Mouse (Mus musculus) lung, embryonic 16.5 days (tissue): ENCODE results near the gene Cdc42. TPM values are rescaled to one million over a fixed set of nuclear protein-coding genes. Genes with fewer than 3 reads are reported as not detected.

ENCODE experiments used
- ATAC-seq: fragments of 200-750 bp; cut with Nextera tagmentation; 2 replicates; pipeline ENCODE4 v1.8.0; 2017; ENCODE audit warnings: low read depth, mild to moderate bottlenecking, moderate library complexity
- H3K27ac ChIP-seq: fragments of 300-500 bp; sonication (generic); 2 replicates; pipeline ENCODE4 v1.5.1; 2014; ENCODE audit warnings: mild to moderate bottlenecking, control low read depth, low read length
- H3K27me3 ChIP-seq: fragments of 300-500 bp; sonication (generic); 2 replicates; pipeline ENCODE4 v1.6.1; 2014; ENCODE audit warnings: low read depth, low read length, mixed read lengths; ENCODE audit not compliant: control insufficient read depth, insufficient read depth
- H3K36me3 ChIP-seq: fragments of 300-500 bp; sonication (generic); 2 replicates; pipeline ENCODE4 v1.6.1; 2014; ENCODE audit warnings: low read length; ENCODE audit not compliant: control insufficient read depth, insufficient read depth
- H3K4me1 ChIP-seq: fragments of 300-500 bp; sonication (generic); replicated peaks from 2 replicates; pipeline ENCODE4 v1.6.1; 2014; ENCODE audit warnings: low read length, mixed read lengths; ENCODE audit not compliant: control insufficient read depth, insufficient read depth
- H3K4me2 ChIP-seq: fragments of 300-500 bp; sonication (generic); 2 replicates; pipeline ENCODE4 v1.6.1; 2014; ENCODE audit warnings: low read depth, low read length, control low read depth
- H3K4me3 ChIP-seq: fragments of 300-500 bp; sonication (generic); 2 replicates; pipeline ENCODE4 v1.5.1; 2014; ENCODE audit warnings: mild to moderate bottlenecking, low read length, control low read depth
- H3K9ac ChIP-seq: fragments of 300-500 bp; sonication (generic); 2 replicates; pipeline ENCODE4 v1.6.1; 2014; ENCODE audit warnings: low read length, control low read depth
- H3K9me3 ChIP-seq: fragments of 300-500 bp; sonication (generic); 2 replicates; pipeline ENCODE4 v1.6.1; 2016; ENCODE audit warnings: low read length; ENCODE audit not compliant: control insufficient read depth
- WGBS: fragments of 180-500 bp; shearing (Covaris S2); extraction: QIAGEN DNeasy Blood & Tissue Kit; methylation state at CpG from one replicate; pipeline ENCODE4 v1.1.7; 2014; 5-methylcytosine and 5-hydroxymethylcytosine counted together
- polyA plus RNA-seq: library from polyadenylated mRNA; unstranded; fragments of >200 nt; fragmentation: Nextera tagmentation; extraction: Ambion mirVana; gene quantifications from 2 replicates; pipeline ENCODE4 v1.2.1, GENCODE M21; 2015

Gene Cdc42
- polyA plus RNA-seq, 1 experiment from 2014 or later: 707 TPM

GRCm38 (mm10) chr4:137388059-137388794 lies 30.7 kb upstream of the Cdc42 start:
- under 1% methylated on average over 46 of the region's 46 CpGs for WGBS
- H3K4me1 ChIP-seq: 0 out of 2 replicates have a peak, but pooled peaks cover 3% of the 10 kb centered on the region
- peak overlapping the region; percentile 91 for H3K4me3 ChIP-seq
- peak; percentile 95 for ATAC-seq
- peak overlapping the region; percentile 92 for H3K27ac ChIP-seq
- peak overlapping the region; percentile 85 for H3K4me2 ChIP-seq
- no peaks in the 10 kb centered on the region for H3K36me3 ChIP-seq
- H3K27me3 ChIP-seq: no peaks in the 10 kb centered on the region
- H3K9me3 ChIP-seq: no peaks in the 10 kb centered on the region
- peak overlapping the region; percentile 93 for H3K9ac ChIP-seq

- peak overlapping the region; percentile 91 for H3K4me3 ChIP-seq
- H3K27ac ChIP-seq: peak overlapping the region; percentile 92
- H3K27me3 ChIP-seq: no peaks in the 10 kb centered on the region
- H3K9me3 ChIP-seq: no peaks in the 10 kb centered on the region
- 1% methylated on average over 20 of the region's 20 CpGs for WGBS
- no peak for ATAC-seq
- peak overlapping the region; percentile 85 for H3K4me2 ChIP-seq
- peak overlapping the region; percentile 93 for H3K9ac ChIP-seq
- H3K4me1 ChIP-seq: 0 out of 2 replicates have a peak, but pooled peaks cover 3% of the 10 kb centered on the region
- H3K36me3 ChIP-seq: no peaks in the 10 kb centered on the region
Observed at GRCm38 (mm10) chr4:137387482-137388058, 30.1 kb upstream of the Cdc42 start.

- ATAC-seq: no peak
- no peak overlapping the region for H3K9ac ChIP-seq
- 43% methylated on average over 13 of the region's 16 CpGs for WGBS
Observed at GRCm38 (mm10) chr4:137380702-137381605, 23.4 kb upstream of the Cdc42 start.

GRCm38 (mm10) chr4:137379713-137380255 lies 22.3 kb upstream of the Cdc42 start:
- Histone ChIP-seq H3K9ac (no peak overlapping the region), H3K4me1 (peaks cover 7% of the 10 kb centered on the region; the same call in 1 of the 2 replicates), H3K4me2 (no peak overlapping the region), H3K4me3 (no peak overlapping the region), H3K27me3 (no peaks in the 10 kb centered on the region), H3K36me3 (no peaks in the 10 kb centered on the region), H3K9me3 (no peaks in the 10 kb centered on the region), H3K27ac (no peak overlapping the region)
- ATAC-seq: no peak
- 92% methylated on average over 10 of the region's 10 CpGs for WGBS

More at GRCm38 (mm10) chr4:137380702-137381605, 23.4 kb upstream of the Cdc42 start:
- Histone ChIP-seq H3K27ac (0 out of 2 replicates have a peak overlapping the region, but pooled peaks have one; percentile 9), H3K27me3 (no peaks in the 10 kb centered on the region), H3K4me3 (no peak overlapping the region), H3K4me2 (peak overlapping the region; percentile 36; the same call in 1 of the 2 replicates), H3K4me1 (peaks cover 7% of the 10 kb centered on the region; the same call in 1 of the 2 replicates), H3K9me3 (no peaks in the 10 kb centered on the region), H3K36me3 (no peaks in the 10 kb centered on the region)

- Histone ChIP-seq H3K27me3 (no peaks in the 10 kb centered on the region), H3K27ac (no peak overlapping the region), H3K9me3 (no peaks in the 10 kb centered on the region), H3K9ac (no peak overlapping the region), H3K4me3 (no peak overlapping the region), H3K4me1 (peaks cover 7% of the 10 kb centered on the region; the same call in 1 of the 2 replicates), H3K36me3 (no peaks in the 10 kb centered on the region), H3K4me2 (no peak overlapping the region)
- no peak for ATAC-seq
- 71% methylated on average over 3 of the region's 3 CpGs for WGBS
Observed at GRCm38 (mm10) chr4:137379085-137379484, 21.6 kb upstream of the Cdc42 start.

GRCm38 (mm10) chr4:137377526-137378304 lies 20.2 kb upstream of the Cdc42 start:
- no peak for ATAC-seq
- WGBS: 80% methylated on average over 4 of the region's 4 CpGs

GRCm38 (mm10) chr4:137376778-137377177 lies 19.3 kb upstream of the Cdc42 start:
- no peaks in the 10 kb centered on the region for H3K9me3 ChIP-seq
- 27% methylated on average over 2 of the region's 2 CpGs for WGBS
- no peak overlapping the region for H3K9ac ChIP-seq
- peaks cover 7% of the 10 kb centered on the region; the same call in 1 of the 2 replicates for H3K4me1 ChIP-seq
- H3K27ac ChIP-seq: no peak overlapping the region
- no peaks in the 10 kb centered on the region for H3K27me3 ChIP-seq
- no peak overlapping the region for H3K4me2 ChIP-seq
- H3K36me3 ChIP-seq: no peaks in the 10 kb centered on the region
- no peak overlapping the region for H3K4me3 ChIP-seq
- no peak for ATAC-seq

More at GRCm38 (mm10) chr4:137377526-137378304, 20.2 kb upstream of the Cdc42 start:
- Histone ChIP-seq H3K9ac (no peak overlapping the region), H3K27me3 (no peaks in the 10 kb centered on the region), H3K4me3 (no peak overlapping the region), H3K4me1 (peaks cover 7% of the 10 kb centered on the region; the same call in 1 of the 2 replicates), H3K9me3 (no peaks in the 10 kb centered on the region), H3K36me3 (no peaks in the 10 kb centered on the region), H3K27ac (no peak overlapping the region), H3K4me2 (no peak overlapping the region)
